Mouse (Mus musculus) urinary bladder, adult 2 months (tissue): ENCODE data around the gene Cyth3. TPM values are rescaled to one million over a fixed set of nuclear protein-coding genes. Genes with fewer than 3 reads are reported as not detected.

Experiments
- DNase-seq: peaks from one replicate; pipeline ENCODE4 v3.0.0; 2022; ENCODE audit warnings: low spot score
- polyA plus RNA-seq: library from polyadenylated mRNA; depleted of rRNA; stranded (reverse); fragments of >200 nt; gene quantifications from 2 replicates; pipeline ENCODE4 v1.2.3, GENCODE M21; 2012

The Cyth3 gene
- polyA plus RNA-seq, 1 experiment = 43.7 TPM

DNA sequence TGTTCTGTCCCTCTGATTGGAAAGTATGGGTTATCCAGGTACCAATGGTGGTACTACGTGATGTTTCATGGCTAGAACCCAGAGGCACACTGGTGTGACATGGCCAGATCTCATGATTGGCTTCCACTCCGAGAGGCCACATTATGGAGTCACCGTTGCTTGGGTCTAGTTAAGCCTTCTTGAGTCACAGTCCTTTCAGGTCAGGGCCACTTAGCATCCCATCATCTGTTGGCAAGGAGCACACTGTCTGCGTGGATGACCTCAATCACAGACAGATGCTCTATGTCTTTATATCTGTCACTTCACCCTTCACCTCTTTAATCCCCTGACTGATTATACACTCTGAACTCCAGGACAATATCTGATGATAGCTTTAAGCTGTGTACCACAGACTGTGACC, 6.1 kb upstream of the Cyth3 start:
- no peak for DNase-seq

DNA sequence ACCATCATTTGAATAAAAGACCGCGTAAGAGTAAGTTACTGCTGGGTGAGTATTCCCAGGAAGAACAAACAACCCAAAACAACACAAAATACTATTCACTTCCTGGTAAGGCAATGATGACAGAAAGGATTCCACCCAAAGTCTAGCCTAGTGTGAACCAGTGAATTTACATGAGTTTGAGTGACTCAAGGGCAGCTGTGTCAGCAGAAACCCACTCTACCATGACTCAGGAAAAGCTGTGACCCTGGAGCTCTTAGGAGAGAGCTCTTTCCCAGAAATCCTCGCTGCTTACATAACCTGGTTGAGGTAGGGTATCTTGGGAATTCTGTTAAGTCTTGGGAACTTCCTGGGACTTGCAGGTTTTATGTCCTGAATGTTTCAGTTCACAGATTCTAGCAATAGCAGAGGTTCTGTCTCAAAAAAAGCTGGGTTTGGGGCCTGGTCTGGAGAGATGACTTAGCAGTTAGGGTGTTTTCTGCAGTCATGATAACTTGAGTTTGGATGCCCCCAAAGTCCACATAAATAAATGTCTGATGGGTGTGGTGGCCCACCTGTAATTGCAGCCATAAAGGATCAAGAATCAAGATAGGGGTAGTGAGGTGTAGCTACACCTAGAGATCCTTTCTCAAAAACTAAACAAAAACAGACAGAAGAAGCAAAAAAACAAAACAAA, 5.5 kb upstream of the Cyth3 start:
- no peak for DNase-seq

DNA sequence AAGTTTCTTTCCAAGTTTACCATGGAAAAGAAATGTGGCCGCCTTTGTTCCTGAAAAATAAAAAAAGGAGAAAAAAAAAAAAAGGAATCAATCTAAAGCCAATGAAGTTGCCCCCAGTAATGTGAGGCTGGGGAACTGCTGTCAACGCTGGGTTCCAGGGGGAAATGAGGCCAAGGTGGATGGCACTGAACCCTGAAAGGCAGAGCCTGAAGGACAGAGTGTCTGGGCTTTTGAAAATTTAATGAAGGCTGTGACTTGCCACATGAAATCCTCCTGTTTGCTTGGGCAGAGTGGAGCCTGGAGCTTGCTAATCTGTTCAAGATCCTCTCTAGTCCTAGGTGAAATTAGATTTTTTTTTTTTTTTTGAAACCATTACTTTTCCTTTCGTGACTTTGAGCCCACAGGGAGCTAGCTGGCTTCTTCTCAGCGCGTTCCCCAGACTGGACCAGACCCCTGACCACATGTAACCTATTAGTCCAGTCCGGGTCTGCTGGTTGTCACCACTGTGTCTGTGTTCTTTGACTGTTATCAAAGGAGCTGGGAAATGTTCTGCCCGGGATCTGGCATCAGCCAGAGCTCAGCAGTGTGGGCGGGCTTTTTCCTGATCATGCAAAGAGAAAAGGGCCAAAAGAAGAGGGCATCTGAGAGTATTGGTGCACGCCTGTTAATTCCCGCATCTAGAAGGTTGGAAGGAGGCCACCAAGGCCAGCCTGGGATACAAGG, 4.6 kb upstream of the Cyth3 start:
- DNase-seq = no peak

DNA sequence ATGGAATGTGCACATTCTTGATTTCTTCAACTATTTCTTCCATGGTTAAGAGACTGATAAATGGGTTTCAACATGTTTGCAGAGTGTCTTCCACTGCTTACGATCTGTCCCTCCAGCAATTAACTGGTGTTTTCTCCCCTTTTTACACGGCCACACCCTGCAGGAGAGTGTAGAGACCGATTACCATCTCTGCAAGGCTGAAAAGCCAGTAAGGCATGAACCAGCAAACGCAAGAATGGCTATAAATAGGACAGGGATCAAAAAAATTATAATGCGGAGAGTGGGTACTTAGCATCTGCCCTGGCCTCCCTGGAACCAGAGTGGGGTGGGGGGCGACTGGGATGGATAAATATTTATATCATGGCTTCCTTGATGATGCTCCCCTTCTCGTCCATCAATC, 3.7 kb upstream of the Cyth3 start:
- DNase-seq = no peak

DNA sequence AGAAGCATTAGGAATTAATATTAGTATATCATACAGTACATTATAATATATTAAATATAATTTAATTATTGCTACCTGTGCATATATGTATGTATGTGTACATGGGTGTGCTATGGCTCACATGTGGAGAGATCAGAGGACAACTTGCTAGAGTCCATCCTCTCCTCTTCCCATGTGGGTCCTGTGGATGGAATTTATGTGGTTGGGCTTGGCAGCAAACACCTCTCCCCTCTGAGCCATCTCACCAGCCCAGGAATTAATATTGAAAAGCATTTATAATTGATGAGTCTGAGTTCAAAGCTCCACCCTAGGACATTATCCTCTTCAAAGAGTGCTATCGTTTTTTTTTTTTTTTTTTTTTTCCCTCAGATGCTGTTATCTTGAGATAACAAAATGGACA, 2.1 kb upstream of the Cyth3 start:
- no peak for DNase-seq

DNA sequence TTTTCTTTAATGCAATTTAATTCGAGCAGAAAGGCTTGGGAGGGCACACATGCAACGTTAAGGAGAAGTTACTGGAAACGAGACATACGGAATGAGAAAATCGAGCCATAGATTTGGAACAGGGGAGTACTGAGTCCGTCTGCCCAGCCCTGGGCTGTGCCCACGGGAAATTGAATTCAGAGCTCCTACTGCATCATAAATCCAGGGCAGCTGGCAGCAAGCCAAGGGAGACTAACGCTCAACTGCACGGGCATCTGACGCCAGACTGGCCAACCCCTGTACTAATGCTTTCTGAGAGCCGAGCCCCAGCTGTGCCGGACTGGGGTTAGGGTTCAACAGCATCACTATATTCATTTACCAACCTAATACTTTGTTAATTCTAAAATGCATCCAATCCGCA, 1.3 kb upstream of the Cyth3 start:
- DNase-seq = no peak

DNA sequence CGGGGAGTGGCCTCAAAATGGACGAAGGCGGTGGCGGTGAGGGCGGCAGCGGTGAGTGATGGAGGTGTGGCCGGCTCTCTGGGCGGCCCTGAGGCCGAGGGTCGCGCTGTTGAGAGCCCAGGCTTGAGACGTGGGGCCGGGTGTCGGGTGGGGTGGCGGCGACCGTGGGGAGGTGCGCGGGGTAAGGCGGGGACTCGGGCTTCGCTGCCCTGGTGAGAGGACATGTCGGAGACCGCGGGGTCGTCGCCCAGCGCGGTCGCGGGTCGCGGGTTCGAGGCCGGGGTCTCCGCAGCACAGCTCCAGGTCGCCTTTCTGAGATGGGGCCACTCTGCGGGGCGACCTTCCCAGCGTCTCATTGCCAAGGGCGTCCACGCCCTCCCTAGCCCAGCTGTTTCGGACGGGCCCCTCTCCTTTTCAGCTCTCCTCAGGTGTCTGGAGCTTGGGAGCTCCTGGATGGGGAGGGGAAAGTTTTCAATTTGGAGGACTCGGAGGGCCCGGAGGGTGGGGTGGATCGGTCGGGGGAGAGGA, 440 bp downstream of the Cyth3 start:
- DNase-seq = peak; percentile 45

DNA sequence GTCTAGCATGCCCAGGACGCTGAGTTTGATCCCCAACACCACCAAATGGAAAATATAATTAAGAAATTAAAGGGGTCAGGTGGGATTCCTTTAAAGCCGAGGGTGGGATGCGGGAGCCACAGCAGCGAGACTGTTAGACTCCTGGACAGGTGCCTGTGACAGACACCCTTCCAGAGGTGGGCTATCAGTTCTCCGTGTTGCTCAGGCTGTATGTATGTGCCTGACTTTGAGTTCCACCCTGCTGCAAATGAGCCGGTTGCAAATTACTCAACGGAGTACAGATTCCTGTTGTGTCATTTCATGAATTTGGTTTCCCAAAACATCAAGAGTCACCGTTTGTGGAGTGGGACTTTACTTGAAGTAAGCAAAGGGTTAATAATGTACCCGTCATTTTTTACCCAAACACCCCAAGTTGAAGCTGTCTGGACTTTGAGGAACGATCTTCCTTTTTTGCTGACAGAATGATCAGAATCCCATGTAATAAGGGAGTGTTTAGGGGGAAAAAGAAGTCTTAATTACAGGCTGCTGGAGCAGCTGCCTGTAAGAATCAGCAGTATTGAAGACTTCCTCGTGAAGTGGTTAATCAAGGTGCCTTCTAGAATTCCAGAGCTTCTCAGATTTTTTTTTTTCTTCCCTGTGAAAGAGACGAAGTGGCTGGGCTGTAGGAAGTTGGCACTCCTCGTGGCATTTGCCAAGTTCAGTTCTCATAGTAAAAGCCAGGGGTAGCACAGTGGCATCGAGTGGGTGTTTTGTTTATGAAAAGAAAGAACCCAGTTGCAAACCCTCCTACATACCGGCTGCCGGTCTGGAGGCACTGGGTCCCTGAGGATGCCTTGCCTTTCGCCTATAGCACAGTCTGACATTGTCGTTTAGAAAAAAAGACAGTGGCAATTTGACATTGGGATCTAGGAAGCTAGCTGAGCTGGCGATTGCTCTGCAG, 1.4 kb downstream of the Cyth3 start:
- DNase-seq = no peak

DNA sequence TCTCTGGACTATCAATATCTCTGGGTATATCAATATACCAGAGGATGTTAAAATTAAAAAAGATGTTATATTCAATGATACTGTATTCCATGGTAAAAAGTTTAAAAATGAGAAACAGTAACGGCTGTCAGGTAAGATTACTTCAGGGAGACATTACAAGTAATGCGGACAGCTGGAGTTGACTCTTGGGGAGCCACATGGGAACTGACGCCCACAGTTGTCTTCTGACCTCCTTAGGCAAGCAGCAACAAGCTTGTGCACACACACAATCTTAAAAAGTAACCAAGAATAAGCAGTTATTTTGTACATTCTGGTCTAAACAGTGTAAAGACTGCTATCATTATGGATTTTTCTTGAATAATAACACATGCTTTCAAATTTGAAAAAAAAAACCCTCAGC, 2.2 kb downstream of the Cyth3 start:
- no peak for DNase-seq

DNA sequence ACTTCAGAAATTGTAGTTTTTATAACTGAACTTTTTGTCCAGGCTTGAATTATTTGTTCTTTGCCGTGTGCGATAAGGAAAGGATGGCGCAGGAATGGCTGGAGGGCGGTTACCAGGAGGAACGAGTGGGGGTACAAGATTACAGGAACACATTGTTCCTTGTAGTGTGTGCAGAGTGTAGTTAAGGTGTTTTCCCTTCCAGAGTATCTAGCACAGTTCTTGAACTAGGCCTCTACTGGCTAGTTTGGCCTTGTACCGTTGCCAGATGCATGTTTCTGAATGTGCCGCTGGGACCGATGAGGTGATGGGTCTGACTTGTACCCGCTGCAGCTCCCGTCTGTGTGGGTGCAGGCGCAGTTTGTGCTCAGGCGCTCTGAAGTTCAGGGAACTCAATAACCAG, 3.2 kb downstream of the Cyth3 start:
- no peak for DNase-seq

DNA sequence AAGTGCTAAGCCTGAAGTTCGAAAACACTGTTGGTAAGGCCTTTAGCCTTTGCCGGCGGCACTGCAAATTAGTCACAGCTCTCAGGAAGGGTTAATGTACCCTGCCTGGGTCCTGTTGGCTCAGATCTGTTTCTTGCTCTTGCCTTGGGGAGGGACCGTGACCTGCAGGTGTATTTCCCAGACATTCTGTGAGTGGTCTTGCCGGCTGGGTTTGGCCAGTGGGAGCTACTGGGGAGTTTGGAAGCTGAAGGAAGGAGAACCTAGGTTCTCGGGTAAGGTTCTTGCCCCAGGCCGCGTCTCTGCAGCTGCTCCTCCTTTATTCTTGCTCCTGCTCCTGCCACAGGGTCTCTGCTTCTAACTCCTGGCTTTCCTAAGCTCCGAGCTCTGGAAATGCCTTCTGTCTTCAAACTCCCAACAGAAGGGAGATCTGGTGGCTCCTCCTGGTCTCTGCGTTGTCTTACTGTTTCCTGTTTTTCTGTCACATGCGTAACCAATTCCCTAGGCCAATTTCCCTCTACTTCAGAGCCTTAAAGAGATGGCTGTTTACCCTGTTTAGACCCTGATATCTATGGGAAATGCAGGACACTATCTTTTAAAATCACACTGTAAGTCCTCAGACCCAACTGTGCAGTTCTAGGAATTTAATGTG, 3.8 kb downstream of the Cyth3 start:
- DNase-seq = no peak

DNA sequence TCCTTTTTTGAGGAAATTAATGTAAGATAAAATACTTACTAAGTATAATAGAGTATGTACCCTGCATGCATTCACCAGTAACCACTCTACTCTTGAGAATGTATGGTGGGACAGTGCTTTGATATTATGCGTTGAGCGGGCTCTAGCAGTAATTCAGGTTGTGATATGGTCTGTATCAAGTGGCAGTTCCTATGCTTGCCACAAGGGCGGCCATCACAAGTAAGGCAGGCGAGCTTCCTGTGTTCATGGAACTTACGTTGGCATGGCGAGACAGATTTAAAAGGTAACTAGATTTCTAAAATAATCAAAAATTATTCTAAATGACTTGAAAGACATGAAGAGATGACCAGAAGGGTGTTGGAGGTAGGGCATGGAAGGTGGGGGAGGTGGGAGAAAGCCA, 5.3 kb downstream of the Cyth3 start:
- no peak for DNase-seq

DNA sequence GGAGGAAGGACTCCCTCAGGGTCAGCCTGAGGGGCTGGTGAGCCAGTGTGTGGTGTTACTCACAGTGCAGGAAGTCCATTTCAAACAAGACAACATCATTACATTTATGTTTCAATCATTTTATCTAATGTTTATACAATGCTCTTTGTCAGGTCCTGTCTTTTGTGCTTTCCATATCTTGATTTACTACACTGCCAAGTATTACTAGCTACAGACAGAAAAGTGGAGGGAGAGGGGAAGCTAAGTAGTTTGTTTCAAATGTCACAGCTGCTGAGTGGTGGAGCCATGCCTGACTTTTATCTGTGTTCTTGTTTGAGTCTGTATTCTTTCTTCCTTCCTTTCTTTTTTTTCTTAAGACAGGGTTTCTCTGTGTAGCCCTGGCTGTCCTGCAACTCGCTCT, 5.7 kb downstream of the Cyth3 start:
- DNase-seq = no peak

DNA sequence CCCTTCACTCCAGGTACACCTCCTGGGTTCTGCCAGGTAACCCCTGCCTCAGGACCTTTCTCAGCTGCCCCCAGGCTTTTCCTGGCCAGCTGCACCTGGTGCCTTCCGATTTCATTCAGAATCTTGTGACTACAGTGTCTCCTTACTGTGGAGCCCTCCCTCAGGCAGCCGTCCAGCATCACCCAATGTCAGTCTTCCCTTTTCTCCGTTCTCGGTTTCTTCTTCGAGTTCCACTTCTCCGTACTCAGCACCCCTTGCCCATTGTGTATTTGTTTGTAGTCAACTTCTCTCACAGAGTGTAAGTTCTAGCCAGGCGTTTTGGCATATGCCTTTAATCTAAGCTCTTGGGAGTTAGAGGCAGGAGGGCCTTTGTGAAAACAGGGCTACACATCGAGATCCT, 7.4 kb downstream of the Cyth3 start:
- DNase-seq = no peak

DNA sequence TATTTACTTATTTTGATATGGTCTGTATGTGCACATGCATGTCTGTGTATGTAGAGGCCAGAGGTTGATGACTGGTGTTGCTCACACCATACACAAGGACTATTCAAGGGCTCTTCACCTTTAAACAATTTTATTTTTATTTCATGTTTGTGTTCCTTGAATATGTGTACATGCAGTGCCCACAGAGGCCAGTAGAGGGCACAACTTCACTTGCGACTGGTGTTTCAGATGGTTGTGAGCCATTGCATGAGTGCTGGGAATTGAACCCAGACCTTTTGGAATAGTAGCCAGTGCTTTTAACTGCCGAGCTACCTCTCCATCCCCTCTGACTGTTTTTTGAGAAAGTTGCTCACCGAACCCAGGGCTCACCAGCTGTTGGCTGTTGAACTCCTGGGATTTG, 8.0 kb downstream of the Cyth3 start:
- no peak for DNase-seq

DNA sequence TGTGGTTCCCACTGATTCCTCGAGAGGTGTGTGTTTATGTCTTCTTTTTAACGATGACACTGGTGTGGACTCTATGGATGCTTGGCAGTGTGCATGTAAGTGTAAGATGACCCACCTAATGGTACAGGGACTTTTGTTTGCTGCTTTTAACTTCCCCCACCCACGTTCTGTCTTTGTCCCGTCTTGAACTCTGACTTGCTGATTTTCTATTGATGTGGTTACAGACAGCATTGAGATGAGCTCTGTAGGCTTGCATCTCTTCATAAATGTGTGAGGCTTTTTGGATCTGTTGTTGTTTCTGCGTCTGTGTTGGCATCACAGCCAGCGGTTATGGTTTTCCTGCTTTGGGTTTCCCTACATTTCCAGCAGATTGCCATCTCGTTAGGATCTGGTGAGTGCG, 8.5 kb downstream of the Cyth3 start:
- no peak for DNase-seq

DNA sequence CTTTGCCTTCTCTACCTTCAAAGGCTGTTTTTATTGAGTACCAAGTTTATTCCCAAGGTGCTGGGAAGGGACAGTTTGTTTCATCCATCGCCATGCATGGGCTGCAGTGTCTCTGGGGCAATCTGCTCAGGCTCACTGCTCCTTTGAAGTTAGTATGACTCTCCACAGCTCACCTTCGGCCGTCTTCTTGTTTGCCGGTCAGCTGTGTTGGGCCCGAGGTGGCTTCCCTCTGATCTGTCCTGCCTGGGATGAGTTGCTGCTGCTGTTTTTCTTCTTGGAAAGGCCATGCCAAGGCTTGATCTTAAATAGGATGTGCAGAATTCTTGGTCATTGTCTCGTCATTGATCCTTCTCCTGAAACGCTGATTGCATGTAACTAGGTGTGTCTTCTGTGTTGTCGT, 9.3 kb downstream of the Cyth3 start:
- DNase-seq = no peak

DNA sequence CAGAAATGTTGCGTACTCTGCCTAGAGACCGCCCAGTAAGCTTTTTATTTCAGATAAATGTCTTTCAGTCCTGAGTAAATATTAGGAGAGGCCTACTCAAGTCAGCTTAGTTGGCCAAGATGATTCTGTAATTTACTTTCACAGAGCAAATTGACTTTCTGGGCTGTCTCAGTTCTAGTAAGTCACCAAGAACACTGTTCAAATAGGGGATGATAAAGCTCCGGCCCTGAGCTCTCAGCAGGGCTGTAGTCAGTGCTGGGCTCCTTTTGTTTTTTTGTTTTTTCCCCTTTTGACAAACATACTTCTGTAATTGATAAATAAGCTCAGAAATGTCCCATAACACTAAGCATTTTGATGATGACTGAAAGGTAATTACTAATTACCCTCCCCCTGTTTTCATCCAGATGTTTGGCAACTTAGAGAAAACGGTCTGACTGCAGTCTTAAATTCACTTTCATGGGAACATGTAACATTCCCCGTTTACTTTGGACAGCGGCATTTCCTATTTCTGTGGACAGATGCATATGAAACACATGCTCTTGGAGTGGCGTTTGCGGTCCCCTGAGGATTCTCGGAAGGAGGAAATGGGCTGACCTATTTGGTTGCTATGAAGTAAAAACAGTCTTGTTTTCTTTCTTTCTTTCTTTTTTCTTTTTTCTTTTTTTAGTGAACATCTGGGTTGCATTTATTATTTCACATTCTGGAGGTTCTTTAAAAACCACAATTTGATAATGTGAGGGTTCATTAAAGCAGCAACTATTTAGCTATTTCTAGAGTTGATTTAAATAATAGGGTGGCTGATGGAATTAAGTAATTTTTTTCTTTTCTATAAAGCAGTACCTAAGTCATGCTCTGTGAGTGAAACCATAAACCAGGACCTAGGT, 10.7 kb downstream of the Cyth3 start:
- DNase-seq = no peak

DNA sequence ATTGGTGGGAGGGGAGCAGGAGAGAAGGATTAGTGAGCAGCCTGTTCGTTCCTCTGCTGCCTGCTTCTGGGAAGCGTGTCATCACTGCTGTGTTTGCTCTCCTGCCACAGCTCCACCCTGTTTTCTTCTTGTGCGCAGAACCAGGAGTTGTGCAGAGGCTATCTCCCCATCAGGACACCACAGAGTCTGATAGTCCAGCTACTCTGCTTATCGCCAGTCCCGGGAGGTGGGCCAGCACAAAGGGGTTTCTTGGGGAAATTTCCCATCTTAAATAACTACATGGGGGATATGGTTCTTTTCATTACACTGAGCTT, 11.3 kb downstream of the Cyth3 start:
- DNase-seq = no peak

DNA sequence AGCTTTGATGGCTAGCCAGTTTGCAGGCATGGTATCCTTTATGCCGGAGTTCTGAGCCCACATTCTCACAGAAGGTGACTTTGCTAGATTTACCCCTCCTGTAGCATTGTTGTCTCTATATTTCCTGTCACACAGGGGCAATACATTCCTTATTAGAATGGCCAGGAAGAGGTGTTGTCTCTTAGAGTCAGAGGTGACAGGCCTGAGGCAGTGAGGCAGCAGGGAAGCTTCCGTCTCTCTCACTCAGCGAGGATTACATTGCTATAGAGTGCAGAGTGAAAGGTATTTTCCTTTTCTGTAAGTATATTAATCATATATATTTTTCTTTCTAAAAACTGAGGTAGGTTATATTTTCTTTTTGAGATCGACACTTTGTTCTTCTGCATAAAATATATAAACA, 11.6 kb downstream of the Cyth3 start:
- no peak for DNase-seq

DNA sequence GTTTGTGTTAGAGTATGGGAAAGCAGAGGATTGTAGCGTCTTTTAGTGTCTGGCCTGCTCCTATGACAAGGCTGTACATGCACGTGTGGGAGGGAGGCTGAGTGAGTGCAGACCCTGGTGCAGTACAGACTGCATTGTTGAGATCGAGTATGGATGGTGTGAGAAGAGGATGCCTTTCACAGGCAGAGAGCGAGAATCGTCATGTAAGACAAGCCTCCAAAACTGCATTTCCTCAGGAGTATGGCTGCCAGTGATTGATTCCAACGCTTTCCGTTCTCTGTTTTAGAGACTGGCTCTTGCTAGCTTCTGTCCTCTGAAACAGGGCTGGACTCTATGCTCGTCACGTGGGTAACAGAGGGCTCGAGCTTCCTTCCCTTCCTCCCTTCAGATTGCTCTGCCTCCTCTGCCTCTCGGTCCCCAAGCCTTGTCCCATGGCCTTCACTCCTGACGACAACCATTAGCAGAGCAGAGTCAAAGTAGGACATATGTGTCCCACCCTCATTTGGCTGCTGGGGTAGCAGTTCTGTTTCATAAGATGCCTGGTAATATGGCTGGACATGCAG, 12.4 kb downstream of the Cyth3 start:
- no peak for DNase-seq
